ENCODE assay signal across 29 mouse cellular contexts in genomic region chr11:49175345-49175744, GRCm38 (mm10). TPM values are rescaled to one million over a fixed set of nuclear protein-coding genes. Genes with fewer than 3 reads are reported as not detected.
DNase-seq lines count a peak whose midpoint lies in the region; ATAC-seq lines count a peak whose summit lies in the region.
"Had no signal": no experiment of that assay in that cellular context is flagged by ENCODE, and none has a peak within 500 bp of the region (broad histone marks: within the 10 kb centered on the region; RNA-seq: fewer than 3 reads in every experiment).

No protein-coding gene starts in this region.

- ATAC-seq in inflammation-experienced regulatory T-cells, adult 6 months: no peak
- ATAC-seq: forebrain, embryonic 14.5 days; hindbrain, postnatal 0 days; lung, postnatal 0 days; midbrain, embryonic 13.5 days had no signal

- DNase-seq in CD4-positive helper T cell, adult 2 months (ENCODE audit: low read depth, low spot score): peak; percentile 26
- peak; percentile 34 for DNase-seq in T-cell, adult 2 months (ENCODE audit: low spot score)
- peak; percentile 21 for DNase-seq in induced T-regulatory cell, adult 2 months (ENCODE audit: low read depth)
- DNase-seq in thymus, postnatal 25 days: peak; percentile 10
- no peak for DNase-seq in spleen, adult 18-20 months
- DNase-seq in lung, adult 18-20 months: no peak
- DNase-seq: cerebellum, adult 18-20 months; cerebellum, postnatal 25 days; gastrocnemius, adult 2 months; kidney, adult 2 months; kidney, postnatal 10 days; right cerebral cortex, postnatal 25 days had no signal

RNA-seq across cellular contexts. Expression of gene Btnl9, which starts 11.6 kb away (rescaled TPM):
- under 1 TPM in 1 of 3 experiments, not detected in 2; 0.39 TPM for polyA plus RNA-seq in inflammation-experienced regulatory T-cells, adult 6 months (2017; shearing (Covaris generic))
- polyA plus RNA-seq: forebrain, embryonic 14.5 days; frontal cortex, adult 2 months; hindbrain, embryonic 11.5 days; midbrain, embryonic 13.5 days had no signal

RNA-seq across cellular contexts. Expression of gene Olfr1394, which starts 21.2 kb away (rescaled TPM):
- not detected for polyA plus RNA-seq in inflammation-experienced regulatory T-cells, adult 6 months (2017; shearing (Covaris generic))
- polyA plus RNA-seq: embryonic facial prominence, embryonic 14.5 days; forebrain, embryonic 14.5 days; frontal cortex, adult 2 months; gonadal fat pad, adult 2 months; heart, embryonic 11.5 days; heart, postnatal 0 days; hindbrain, embryonic 11.5 days; hindbrain, postnatal 0 days; limb, embryonic 11.5 days; liver, adult 2 months; liver, embryonic 16.5 days; lung, postnatal 0 days; macrophage; midbrain, embryonic 13.5 days; neural tube, embryonic 11.5 days; stomach, embryonic 14.5 days had no signal

RNA-seq across cellular contexts. Expression of gene Zfp62, which starts 27.7 kb away (rescaled TPM):
- polyA plus RNA-seq in inflammation-experienced regulatory T-cells, adult 6 months (2017; shearing (Covaris generic)): 10 to 100 TPM; 43.8 to 49.9 (median 49.6) TPM

RNA-seq across cellular contexts. Expression of gene Olfr1395, which starts 33.3 kb away (rescaled TPM):
- not detected for polyA plus RNA-seq in inflammation-experienced regulatory T-cells, adult 6 months (2017; shearing (Covaris generic))
- polyA plus RNA-seq: forebrain, embryonic 14.5 days; heart, embryonic 11.5 days; heart, postnatal 0 days; hindbrain, embryonic 11.5 days; hindbrain, postnatal 0 days; kidney, adult 2 months; limb, embryonic 11.5 days; liver, adult 2 months; liver, embryonic 16.5 days; lung, postnatal 0 days; macrophage; midbrain, embryonic 13.5 days; neural tube, embryonic 11.5 days; stomach, embryonic 14.5 days had no signal

Comparison
In these comparisons a context has a peak if more than half of its experiments do, and no peak if none do; other contexts are left out.
1. DNase-seq: peak in CD4-positive helper T cell, adult 2 months (single experiment), T-cell, adult 2 months (single experiment), induced T-regulatory cell, adult 2 months (single experiment) and thymus, postnatal 25 days (single experiment); none in spleen, adult 18-20 months (0 of 2) and lung, adult 18-20 months (0 of 2).